ENCODE assay signal across 8 mouse cellular contexts in genomic region chr3:123506699-123507662, GRCm38 (mm10).
DNase-seq lines count a peak whose midpoint lies in the region; ATAC-seq and TF ChIP-seq lines count a peak whose summit lies in the region.

No protein-coding gene starts in this region.

- DNase-seq in lung, adult 2 months: no peak
- DNase-seq in lung, postnatal 4 days: no peak
- peak; percentile 69 for DNase-seq in c-Kit-positive CD71-positive TER-119-positive erythroid progenitor cells, embryonic 14.5 days (ENCODE audit: low spot score)
- DNase-seq in thymus, postnatal 14 days: no peak
- no peak for DNase-seq in layer of hippocampus, postnatal 14 days (ENCODE audit: low spot score in 2 of 2)

- no peak for ATAC-seq in heart, embryonic 16.5 days (replicated peaks; ENCODE audit: extremely low read depth, insufficient read depth, low FRiP score)
- no peak for ATAC-seq in lung, embryonic 16.5 days (ENCODE audit: low read depth)
- no peak for ATAC-seq in stomach, embryonic 15.5 days (ENCODE audit: insufficient read depth, low FRiP score, low read depth)

- TF ChIP-seq CTCF in lung, adult 2 months (IDR thresholded peaks at IDR 0.05; ENCODE audit: insufficient read depth, low read length): peak; percentile 33

- WGBS in lung, adult 2 months: 7% methylated on average over 6 of the region's 6 CpGs
- 5% methylated on average over 6 of the region's 6 CpGs for WGBS in heart, embryonic 16.5 days
- WGBS in lung, embryonic 16.5 days: 3% methylated on average over 6 of the region's 6 CpGs
- 8% methylated on average over 6 of the region's 6 CpGs for WGBS in stomach, embryonic 15.5 days

- H3K27me3 ChIP-seq in heart, embryonic 16.5 days (ENCODE audit: control insufficient read depth, insufficient read depth, low read length): no peaks in the 10 kb centered on the region
- H3K27me3 ChIP-seq in lung, embryonic 16.5 days (ENCODE audit: control insufficient read depth, insufficient read depth, low read depth, low read length): no peaks in the 10 kb centered on the region
- no peaks in the 10 kb centered on the region for H3K27me3 ChIP-seq in stomach, embryonic 15.5 days (replicated peaks)

- peaks cover 5% of the 10 kb centered on the region for H3K4me1 ChIP-seq in lung, adult 2 months (ENCODE audit: control insufficient read depth, insufficient read depth, low read length)
- H3K4me1 ChIP-seq in heart, embryonic 16.5 days (ENCODE audit: control insufficient read depth, insufficient read depth, low read length): peaks cover 19% of the 10 kb centered on the region
- H3K4me1 ChIP-seq in lung, embryonic 16.5 days (replicated peaks; ENCODE audit: control insufficient read depth, insufficient read depth, low read length): peaks cover 16% of the 10 kb centered on the region
- peaks cover 8% of the 10 kb centered on the region; the same call in 1 of the 2 replicates for H3K4me1 ChIP-seq in stomach, embryonic 15.5 days

- TF ChIP-seq POLR2A in lung, adult 2 months (IDR thresholded peaks at IDR 0.05; ENCODE audit: borderline replicate concordance, extremely low read depth, low read depth, low read length): no peak

- H3K9ac ChIP-seq in heart, embryonic 16.5 days (ENCODE audit: low read length): peak overlapping the region; percentile 86
- H3K9ac ChIP-seq in lung, embryonic 16.5 days (ENCODE audit: low read length): peak overlapping the region; percentile 86
- H3K9ac ChIP-seq in stomach, embryonic 15.5 days: peak overlapping the region; percentile 80

- no peaks in the 10 kb centered on the region for H3K9me3 ChIP-seq in heart, embryonic 16.5 days (replicated peaks; ENCODE audit: control insufficient read depth, low read length)
- no peaks in the 10 kb centered on the region for H3K9me3 ChIP-seq in lung, embryonic 16.5 days (ENCODE audit: control insufficient read depth, low read length)
- no peaks in the 10 kb centered on the region for H3K9me3 ChIP-seq in stomach, embryonic 15.5 days

- peak overlapping the region; percentile 31 for H3K4me3 ChIP-seq in lung, adult 2 months (replicated peaks; ENCODE audit: extremely low read depth, low read depth, low read length)
- peak overlapping the region; percentile 62 for H3K4me3 ChIP-seq in heart, embryonic 16.5 days (ENCODE audit: low read length)
- peak overlapping the region; percentile 83 for H3K4me3 ChIP-seq in lung, embryonic 16.5 days (ENCODE audit: low read length)
- peak overlapping the region; percentile 72 for H3K4me3 ChIP-seq in stomach, embryonic 15.5 days (replicated peaks)

- H3K36me3 ChIP-seq in heart, embryonic 16.5 days (ENCODE audit: control insufficient read depth, insufficient read depth): no peaks in the 10 kb centered on the region
- H3K36me3 ChIP-seq in lung, embryonic 16.5 days (ENCODE audit: control insufficient read depth, insufficient read depth, low read length): peaks cover 3% of the 10 kb centered on the region
- 0 out of 2 replicates have a peak, but pooled peaks cover 6% of the 10 kb centered on the region for H3K36me3 ChIP-seq in stomach, embryonic 15.5 days

- H3K27ac ChIP-seq in heart, embryonic 16.5 days (ENCODE audit: low read length): peak overlapping the region; percentile 81
- H3K27ac ChIP-seq in lung, embryonic 16.5 days (ENCODE audit: low read length): peak overlapping the region; percentile 83
- H3K27ac ChIP-seq in stomach, embryonic 15.5 days: peak overlapping the region; percentile 78

- peak overlapping the region; percentile 77 for H3K4me2 ChIP-seq in heart, embryonic 16.5 days (ENCODE audit: low read depth, low read length)
- H3K4me2 ChIP-seq in lung, embryonic 16.5 days (ENCODE audit: low read depth, low read length): peak overlapping the region; percentile 84
- peak overlapping the region; percentile 67 for H3K4me2 ChIP-seq in stomach, embryonic 15.5 days

Comparison
In these comparisons a context has a peak if more than half of its experiments do, and no peak if none do; other contexts are left out.
1. H3K4me3 ChIP-seq: peak in every context shown above with its lines; median percentile 83 in lung, embryonic 16.5 days; 72 in stomach, embryonic 15.5 days; 62 in heart, embryonic 16.5 days; 31 in lung, adult 2 months.